Mouse (Mus musculus) kidney, adult 2 months (tissue): Measurements from ENCODE around the gene Clint1. TPM values are rescaled to one million over a fixed set of nuclear protein-coding genes. Genes with fewer than 3 reads are reported as not detected.
A peak's percentile ranks its signal among the peaks of the same experiment; 100 is the strongest.

ENCODE experiments used
- DNase-seq: peaks from one replicate; pipeline ENCODE4 v3.0.0; 2021
- H3K27ac ChIP-seq: fragments of 200-500 bp; 2 replicates; pipeline ENCODE4 v1.5.1; 2012; ENCODE audit warnings: low read depth, low read length, control low read depth, inconsistent platforms; ENCODE audit not compliant: insufficient read depth
- H3K27me3 ChIP-seq: fragments of 200-500 bp; replicated peaks from 2 replicates; pipeline ENCODE4 v1.6.1; 2012; ENCODE audit warnings: mild to moderate bottlenecking, moderate library complexity, low read length, inconsistent platforms; ENCODE audit not compliant: control insufficient read depth, insufficient read depth
- H3K36me3 ChIP-seq: fragments of 200-500 bp; 2 replicates; pipeline ENCODE4 v1.6.1; 2012; ENCODE audit warnings: mild to moderate bottlenecking, moderate library complexity, low read length, inconsistent platforms; ENCODE audit not compliant: control insufficient read depth, insufficient read depth
- H3K4me1 ChIP-seq: fragments of 200-500 bp; 2 replicates; pipeline ENCODE4 v1.6.1; 2011; ENCODE audit warnings: low read length; ENCODE audit not compliant: control insufficient read depth, insufficient read depth
- H3K4me3 ChIP-seq: fragments of 200-500 bp; 2 replicates; pipeline ENCODE4 v1.5.1; 2011; ENCODE audit warnings: mild to moderate bottlenecking, low read depth, low read length, control low read depth; ENCODE audit not compliant: insufficient read depth
- CTCF ChIP-seq: fragments of 200-500 bp; conservative IDR thresholded peaks from 2 replicates; pipeline ENCODE4 v1.5.1; 2011; ENCODE audit warnings: low read depth, mild to moderate bottlenecking, control low read depth, low read length, moderate library complexity, mixed read lengths; ENCODE audit not compliant: insufficient read depth, insufficient read length
- POLR2A ChIP-seq: fragments of 200-500 bp; IDR thresholded peaks from one replicate; pipeline ENCODE4 v1.6.1; 2011; ENCODE audit warnings: low read depth, low read length, control low read depth
- WGBS: fragments of 180-500 bp; shearing (Covaris S2); methylation state at CpG from one replicate; pipeline ENCODE4 v1.1.7; 2018; 5-methylcytosine and 5-hydroxymethylcytosine counted together
- polyA plus RNA-seq: library from polyadenylated mRNA; depleted of rRNA; stranded (reverse); fragments of >200 nt; gene quantifications from 2 replicates; pipeline ENCODE4 v1.2.3, GENCODE M21; 2012

The Clint1 gene
- polyA plus RNA-seq, 1 experiment, result 63.0 TPM

- no peak for DNase-seq
- TF ChIP-seq CTCF (no peak), POLR2A (no peak)
- H3K27ac ChIP-seq, result no peak overlapping the region
- no peaks in the 10 kb centered on the region for H3K27me3 ChIP-seq
- H3K36me3 ChIP-seq, result no peaks in the 10 kb centered on the region
- 60% methylated on average over 9 of the region's 9 CpGs for WGBS
- H3K4me3 ChIP-seq, result no peak overlapping the region
- no peaks in the 10 kb centered on the region for H3K4me1 ChIP-seq
Observed at GRCm38 (mm10) chr11:45830743-45831310, 21.0 kb upstream of the Clint1 start.

- Histone ChIP-seq H3K36me3 (no peaks in the 10 kb centered on the region), H3K4me3 (no peak overlapping the region), H3K27ac (no peak overlapping the region), H3K4me1 (no peaks in the 10 kb centered on the region), H3K27me3 (no peaks in the 10 kb centered on the region)
- WGBS, result 82% methylated on average over 15 of the region's 15 CpGs
- no peak for DNase-seq
- TF ChIP-seq CTCF, result no peak
- no peak for TF ChIP-seq POLR2A
Observed at GRCm38 (mm10) chr11:45831476-45832143, 20.2 kb upstream of the Clint1 start.

DNA sequence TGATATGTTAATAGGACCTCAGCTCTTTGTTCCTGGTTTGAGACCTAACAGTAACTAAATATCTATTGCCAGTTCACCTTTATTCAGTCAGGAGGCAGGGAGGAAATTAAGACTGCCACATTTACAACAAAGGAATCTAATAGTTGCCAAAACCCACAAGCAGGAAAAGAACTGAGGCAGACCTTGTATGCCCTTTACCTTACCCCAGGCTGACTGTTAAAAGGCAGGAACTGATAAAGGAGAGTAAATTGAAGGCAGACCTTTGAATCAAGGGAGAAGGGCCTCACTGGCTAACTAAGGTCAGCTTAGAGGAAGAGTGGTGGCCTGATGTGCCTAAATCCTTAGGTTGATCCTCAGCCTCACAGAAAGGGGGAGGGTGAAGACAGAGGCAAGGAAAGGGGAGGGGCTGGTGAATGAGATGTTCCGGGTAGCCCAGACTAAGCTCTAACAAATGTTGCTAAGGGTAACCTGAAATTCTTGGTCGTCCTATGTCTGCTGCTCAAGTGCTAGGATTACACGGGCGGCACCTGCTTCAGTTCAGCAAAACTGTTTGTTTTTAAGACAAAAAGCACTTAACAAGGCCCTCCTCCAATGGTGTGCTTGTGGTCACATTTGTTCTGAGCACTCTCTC lies 16.1 kb upstream of the Clint1 start:
- peaks cover 16% of the 10 kb centered on the region for H3K4me1 ChIP-seq
- 67% methylated on average over 4 of the region's 4 CpGs for WGBS
- no peaks in the 10 kb centered on the region for H3K27me3 ChIP-seq
- DNase-seq, result no peak
- no peak overlapping the region for H3K4me3 ChIP-seq
- H3K27ac ChIP-seq, result no peak overlapping the region
- TF ChIP-seq POLR2A, result no peak
- no peak for TF ChIP-seq CTCF
- no peaks in the 10 kb centered on the region for H3K36me3 ChIP-seq

GRCm38 (mm10) chr11:45837257-45837817 lies 14.5 kb upstream of the Clint1 start:
- peak overlapping the region; percentile 98; the same call in 1 of the 2 replicates for H3K27ac ChIP-seq
- no peaks in the 10 kb centered on the region for H3K27me3 ChIP-seq
- no peak for TF ChIP-seq POLR2A
- TF ChIP-seq CTCF, result no peak
- no peaks in the 10 kb centered on the region for H3K36me3 ChIP-seq
- peak; percentile 55 for DNase-seq
- H3K4me1 ChIP-seq, result peaks cover 16% of the 10 kb centered on the region
- WGBS, result 47% methylated on average over 5 of the region's 5 CpGs
- H3K4me3 ChIP-seq, result no peak overlapping the region

DNA sequence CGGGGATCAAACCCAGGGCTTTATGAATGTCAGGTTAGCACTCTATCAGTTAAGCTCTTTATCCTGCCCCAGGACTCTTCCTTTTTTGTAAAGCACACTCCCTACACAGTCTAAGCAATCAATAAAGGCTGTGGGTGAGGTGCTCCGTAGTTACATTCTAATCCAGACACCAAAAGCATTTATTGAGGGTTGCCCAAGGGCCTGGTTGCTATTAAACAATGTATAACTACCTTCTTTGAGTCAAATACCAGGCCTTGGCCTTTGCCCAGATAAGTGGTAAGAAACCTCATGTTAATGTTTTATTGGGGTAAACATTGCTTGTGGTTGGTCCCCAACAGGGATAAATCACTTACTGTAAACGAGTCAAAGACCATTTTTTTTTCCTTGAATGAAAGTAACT lies 13.4 kb upstream of the Clint1 start:
- Histone ChIP-seq H3K4me1 (peaks cover 16% of the 10 kb centered on the region), H3K36me3 (no peaks in the 10 kb centered on the region), H3K27me3 (no peaks in the 10 kb centered on the region), H3K4me3 (no peak overlapping the region), H3K27ac (peak overlapping the region; percentile 98)
- DNase-seq, result peak; percentile 94
- TF ChIP-seq CTCF (no peak), POLR2A (no peak)
- WGBS, result 20% methylated on average over 3 of the region's 3 CpGs

DNA sequence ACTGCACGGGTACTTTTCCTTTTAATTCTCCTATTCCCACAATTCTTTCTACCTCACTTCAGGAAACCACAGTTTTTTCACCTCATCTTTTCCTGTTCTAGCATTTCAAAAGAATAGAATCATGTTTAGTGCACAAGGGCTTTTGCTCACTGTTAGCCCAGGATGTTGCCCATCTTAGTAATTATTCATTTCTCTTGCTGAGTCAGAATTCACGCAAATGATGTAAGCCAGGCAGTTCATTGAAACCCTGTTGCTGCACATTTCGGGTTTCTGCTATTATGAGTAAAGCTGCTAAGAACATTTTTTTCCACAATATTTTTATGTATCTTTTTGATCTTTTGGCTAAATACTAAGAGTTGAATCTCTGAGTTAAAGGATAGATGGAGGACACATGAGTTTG lies 11.5 kb upstream of the Clint1 start:
- Histone ChIP-seq H3K4me3 (no peak overlapping the region), H3K36me3 (no peaks in the 10 kb centered on the region), H3K27ac (no peak overlapping the region), H3K4me1 (peaks cover 16% of the 10 kb centered on the region), H3K27me3 (no peaks in the 10 kb centered on the region)
- TF ChIP-seq POLR2A (no peak), CTCF (no peak)
- DNase-seq, result no peak
- WGBS, result 77% methylated on average over 3 of the region's 3 CpGs

GRCm38 (mm10) chr11:45846008-45846407 lies 5.8 kb upstream of the Clint1 start:
- Histone ChIP-seq H3K27me3 (no peaks in the 10 kb centered on the region), H3K36me3 (no peaks in the 10 kb centered on the region), H3K4me3 (no peak overlapping the region), H3K4me1 (peaks cover 3% of the 10 kb centered on the region; the same call in 1 of the 2 replicates), H3K27ac (no peak overlapping the region)
- 62% methylated on average over 3 of the region's 3 CpGs for WGBS
- no peak for DNase-seq
- TF ChIP-seq POLR2A, result no peak
- TF ChIP-seq CTCF, result no peak
